Mouse (Mus musculus): Measurements from ENCODE around the gene Dgkq.

Gene Dgkq

DNA sequence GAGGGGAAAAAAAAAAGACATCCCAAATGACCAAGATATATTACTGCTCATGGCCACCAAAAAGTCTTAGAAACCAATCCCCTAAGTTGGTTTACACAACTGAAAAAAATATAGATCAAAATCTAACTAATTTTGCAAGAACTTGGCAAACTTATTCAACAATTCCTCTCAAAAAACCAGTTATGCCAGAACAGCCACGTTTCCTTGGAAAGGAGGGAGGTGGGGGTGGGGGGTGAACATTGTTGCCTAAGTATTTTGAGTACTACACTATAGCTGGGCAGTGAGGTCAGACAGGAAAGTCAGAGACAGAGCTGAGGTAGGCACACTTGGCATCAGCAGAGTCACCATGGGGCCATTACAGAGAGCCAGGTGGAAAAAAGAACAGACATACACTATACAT lies 69.5 kb downstream of the Dgkq start:
- no peak for DNase-seq (ENCODE audit: low spot score in 2 of 2)
